Mouse (Mus musculus) liver, postnatal 0 days (tissue): ENCODE data around the gene Kpna4. TPM values are rescaled to one million over a fixed set of nuclear protein-coding genes. Genes with fewer than 3 reads are reported as not detected.
A peak's percentile ranks its signal among the peaks of the same experiment; 100 is the strongest.

ENCODE experiments used
- ATAC-seq: fragments of 200-750 bp; cut with Nextera tagmentation; 2 replicates; pipeline ENCODE4 v1.8.0; 2017; ENCODE audit warnings: mild to moderate bottlenecking, moderate library complexity
- DNase-seq: peaks from one replicate; pipeline ENCODE4 v3.0.0-alpha.2; 2016
- H3K27ac ChIP-seq: fragments of 300-500 bp; sonication (generic); 2 replicates; pipeline ENCODE4 v1.5.1; 2014; ENCODE audit warnings: antibody characterized with exemption, moderate library complexity, mild to moderate bottlenecking, low read depth
- H3K27me3 ChIP-seq: fragments of 300-500 bp; sonication (generic); 2 replicates; pipeline ENCODE4 v1.6.1; 2014; ENCODE audit warnings: low read length, control low read depth, mixed read lengths; ENCODE audit not compliant: insufficient read depth
- H3K36me3 ChIP-seq: fragments of 300-500 bp; sonication (generic); replicated peaks from 2 replicates; pipeline ENCODE4 v1.6.1; 2014; ENCODE audit warnings: mild to moderate bottlenecking, control low read depth, low read length, moderate library complexity, mixed read lengths; ENCODE audit not compliant: insufficient read depth
- H3K4me1 ChIP-seq: fragments of 300-500 bp; sonication (generic); 2 replicates; pipeline ENCODE4 v1.6.1; 2014; ENCODE audit warnings: antibody characterized with exemption, mild to moderate bottlenecking, control low read depth; ENCODE audit not compliant: insufficient read depth
- H3K4me2 ChIP-seq: fragments of 300-500 bp; sonication (generic); 2 replicates; pipeline ENCODE4 v1.6.1; 2014; ENCODE audit warnings: low read depth, mild to moderate bottlenecking, low read length, moderate library complexity, mixed read lengths
- H3K4me3 ChIP-seq: fragments of 300-500 bp; sonication (generic); 2 replicates; pipeline ENCODE4 v1.5.1; 2014; ENCODE audit warnings: low read depth, low read length
- H3K9ac ChIP-seq: fragments of 300-500 bp; sonication (generic); replicated peaks from 2 replicates; pipeline ENCODE4 v1.6.1; 2014; ENCODE audit warnings: mild to moderate bottlenecking, moderate library complexity
- H3K9me3 ChIP-seq: fragments of 300-500 bp; sonication (generic); 2 replicates; pipeline ENCODE4 v1.6.1; 2016; ENCODE audit warnings: mild to moderate bottlenecking, control low read depth, low read length, mixed read lengths
- CTCF ChIP-seq: sonication (generic); IDR thresholded peaks from 2 replicates; pipeline ENCODE4 v1.5.1; 2016; ENCODE audit warnings: antibody characterized with exemption, low read depth
- EP300 ChIP-seq: IDR thresholded peaks from 2 replicates; pipeline ENCODE4 v1.6.1; 2016; ENCODE audit warnings: antibody characterized with exemption, low read depth, mild to moderate bottlenecking
- WGBS: fragments of 180-500 bp; shearing (Covaris S2); extraction: QIAGEN DNeasy Blood & Tissue Kit; methylation state at CpG from one replicate; pipeline ENCODE4 v1.1.7; 2014; ENCODE audit not compliant: insufficient replicate concordance; 5-methylcytosine and 5-hydroxymethylcytosine counted together
- polyA plus RNA-seq: library from polyadenylated mRNA; unstranded; fragments of >200 nt; fragmentation: Nextera tagmentation; extraction: Ambion mirVana; gene quantifications from 2 replicates; pipeline ENCODE4 v1.2.1, GENCODE M21; 2015

The Kpna4 gene
- 9.0 and 10.1 TPM in 2 replicates for polyA plus RNA-seq

DNA sequence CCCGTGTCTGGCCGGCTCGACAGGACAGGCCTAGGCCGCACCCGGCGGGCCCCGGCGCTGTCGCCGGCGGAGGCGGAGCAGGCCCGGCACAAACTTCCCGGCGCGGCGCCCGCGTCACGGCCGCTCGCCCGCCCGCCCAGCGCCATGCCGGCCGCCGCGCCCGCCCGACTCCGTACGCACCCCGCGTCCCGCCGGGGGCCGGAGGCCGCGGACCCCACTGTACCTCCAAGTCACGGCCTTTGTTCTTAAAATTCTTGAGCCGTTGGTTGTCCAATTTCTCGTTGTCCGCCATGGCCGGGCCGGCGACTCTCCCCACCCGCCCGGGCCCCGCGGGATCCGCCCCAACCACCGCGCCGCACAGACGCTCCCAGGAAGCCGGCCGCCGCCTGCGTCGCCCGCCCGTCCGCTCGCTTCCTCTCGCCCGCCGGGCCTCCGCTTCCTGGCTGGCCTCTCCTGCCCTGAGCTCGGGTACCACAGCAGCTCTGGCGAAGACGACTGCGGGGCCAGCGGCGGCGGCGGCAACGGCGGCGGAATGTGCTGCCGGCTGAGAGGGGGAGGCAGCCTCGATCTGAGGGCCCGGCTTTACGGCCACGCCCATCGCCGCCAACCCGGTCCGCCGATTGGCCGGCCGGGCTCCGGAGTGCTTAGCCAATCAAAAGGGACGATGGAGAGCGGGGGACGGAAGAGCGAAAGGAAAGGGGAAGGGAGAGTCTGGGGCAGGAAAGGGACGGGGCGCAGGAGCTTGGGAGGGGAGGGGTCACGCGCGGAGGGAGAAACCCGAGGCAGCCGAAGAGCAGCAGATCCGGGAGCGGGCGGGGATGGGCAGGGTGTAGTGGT is at the start of gene Kpna4:
Gene Kpna4 (minus strand): TSS at position 605 of the 837 bp plus-strand sequence.
- H3K9ac ChIP-seq: peak within 1 kb of the TSS; percentile 95
- H3K4me3 ChIP-seq: peak within 1 kb of the TSS; percentile 90
- WGBS: under 1% methylated on average over 69 of the region's 107 CpGs
- peak within 1 kb of the TSS; percentile 83 for H3K4me2 ChIP-seq
- H3K27ac ChIP-seq: peak within 1 kb of the TSS; percentile 99
- H3K4me1 ChIP-seq: peaks cover 11% of the 10 kb centered on the region
- peak; percentile 93 for ATAC-seq
- no peaks in the 10 kb centered on the region for H3K9me3 ChIP-seq
- DNase-seq: peak; percentile 94
- no peaks in the 10 kb centered on the region; the same call in 1 of the 2 replicates for H3K36me3 ChIP-seq
- no peaks in the 10 kb centered on the region for H3K27me3 ChIP-seq
- TF ChIP-seq EP300: no peak
- TF ChIP-seq CTCF: no peak

DNA sequence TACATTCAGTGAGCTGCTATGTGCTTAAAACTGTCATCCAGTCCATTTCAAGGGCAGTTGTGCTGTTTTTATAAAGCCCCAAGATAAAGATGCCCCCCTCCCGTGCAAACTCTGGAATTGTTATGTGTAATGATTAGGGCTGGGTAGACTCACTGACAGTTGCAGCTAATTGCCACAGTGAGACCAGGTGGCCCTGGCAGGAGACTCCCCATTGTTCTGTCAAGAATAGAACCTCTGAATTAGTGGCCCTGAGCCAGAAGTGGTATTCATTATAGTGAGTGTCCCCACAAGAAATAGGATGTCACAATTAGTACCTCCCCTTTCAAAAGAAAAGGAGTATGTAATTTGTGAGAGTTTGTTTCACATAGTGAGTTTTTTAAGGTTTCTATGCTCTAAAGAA is 48.3 kb upstream of the Kpna4 start:
- 39% methylated on average over 1 of the region's 1 CpGs for WGBS
- no peak for DNase-seq

DNA sequence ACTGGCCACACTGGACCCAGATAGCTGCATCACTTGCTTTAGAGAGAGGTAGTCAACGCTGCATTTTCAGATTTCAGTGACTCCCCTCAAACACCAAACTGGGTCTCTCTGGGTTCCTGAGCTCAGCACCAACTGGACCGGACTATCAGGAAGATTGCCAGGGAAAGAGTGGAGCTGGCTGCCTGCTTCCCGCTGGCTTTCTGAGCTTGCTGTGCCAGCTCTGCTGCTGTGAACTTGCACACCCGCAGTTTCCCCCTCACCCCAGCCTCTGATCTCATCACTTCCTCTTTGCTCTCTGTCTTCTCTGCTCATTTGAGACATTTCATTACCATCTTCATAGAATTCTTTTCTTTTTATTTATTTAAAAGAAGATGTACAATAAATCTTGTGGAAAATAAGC is 44.2 kb upstream of the Kpna4 start:
- Histone ChIP-seq H3K27ac (no peak overlapping the region), H3K4me2 (no peak overlapping the region), H3K36me3 (no peaks in the 10 kb centered on the region), H3K4me1 (no peaks in the 10 kb centered on the region), H3K9ac (no peak overlapping the region), H3K4me3 (no peak overlapping the region), H3K9me3 (no peaks in the 10 kb centered on the region), H3K27me3 (no peaks in the 10 kb centered on the region)
- ATAC-seq (no peak), DNase-seq (no peak)
- TF ChIP-seq EP300 (no peak), CTCF (no peak)
- WGBS: 34% methylated on average over 4 of the region's 4 CpGs

More for the DNA sequence above, 48.3 kb upstream of the Kpna4 start:
- no peak for ATAC-seq
- H3K27me3 ChIP-seq: no peaks in the 10 kb centered on the region
- no peak overlapping the region for H3K4me2 ChIP-seq
- no peaks in the 10 kb centered on the region for H3K36me3 ChIP-seq
- no peak overlapping the region for H3K27ac ChIP-seq
- H3K9me3 ChIP-seq: no peaks in the 10 kb centered on the region
- H3K9ac ChIP-seq: no peak overlapping the region
- no peaks in the 10 kb centered on the region for H3K4me1 ChIP-seq
- TF ChIP-seq EP300 (no peak), CTCF (no peak)
- no peak overlapping the region for H3K4me3 ChIP-seq

DNA sequence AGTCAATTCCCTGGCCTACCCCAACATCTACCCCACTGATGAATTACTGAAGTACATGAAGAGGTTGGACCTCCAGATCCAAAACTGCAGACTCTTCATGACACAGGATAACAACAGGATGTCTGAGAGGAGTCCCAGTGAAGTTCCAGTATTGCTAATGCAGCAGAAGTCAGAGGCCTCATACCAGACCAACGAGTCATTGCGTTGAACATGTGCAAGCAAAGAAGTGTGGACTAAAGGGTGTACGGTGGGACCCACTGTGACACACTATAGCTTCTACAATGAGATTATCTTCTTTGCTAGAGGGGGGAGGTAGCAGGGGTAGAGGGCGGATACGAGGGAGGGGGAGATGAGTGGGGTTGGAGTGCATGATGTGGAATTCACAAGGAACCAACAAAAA is 42.9 kb upstream of the Kpna4 start:
- no peak for ATAC-seq
- no peak for DNase-seq
- H3K4me2 ChIP-seq: no peak overlapping the region
- H3K9ac ChIP-seq: no peak overlapping the region
- no peaks in the 10 kb centered on the region for H3K27me3 ChIP-seq
- 77% methylated on average over 5 of the region's 5 CpGs for WGBS
- H3K36me3 ChIP-seq: no peaks in the 10 kb centered on the region
- H3K4me3 ChIP-seq: no peak overlapping the region
- no peaks in the 10 kb centered on the region for H3K9me3 ChIP-seq
- TF ChIP-seq EP300 (no peak), CTCF (no peak)
- H3K27ac ChIP-seq: no peak overlapping the region
- H3K4me1 ChIP-seq: no peaks in the 10 kb centered on the region

DNA sequence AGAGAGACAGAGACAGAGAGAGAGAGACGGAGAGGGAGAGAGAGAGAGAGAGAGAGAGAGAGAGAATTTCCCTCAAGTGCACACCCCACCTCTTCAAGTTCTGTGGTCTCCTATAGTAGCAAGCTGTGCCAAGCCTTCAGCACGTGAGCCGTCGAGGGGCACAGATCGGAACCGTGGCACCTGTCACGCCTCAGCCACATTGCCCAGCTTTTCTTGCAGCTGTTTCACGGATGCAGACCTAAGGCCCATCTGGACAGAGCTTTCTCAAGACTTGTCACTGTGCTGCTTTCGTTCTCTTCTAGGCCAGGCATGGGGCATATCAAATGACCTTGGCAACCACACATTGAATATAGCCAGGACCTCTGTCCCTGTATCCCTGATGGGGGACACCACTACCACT is 41.8 kb upstream of the Kpna4 start:
- DNase-seq: no peak
- H3K9ac ChIP-seq: no peak overlapping the region
- WGBS: 84% methylated on average over 9 of the region's 9 CpGs

DNA sequence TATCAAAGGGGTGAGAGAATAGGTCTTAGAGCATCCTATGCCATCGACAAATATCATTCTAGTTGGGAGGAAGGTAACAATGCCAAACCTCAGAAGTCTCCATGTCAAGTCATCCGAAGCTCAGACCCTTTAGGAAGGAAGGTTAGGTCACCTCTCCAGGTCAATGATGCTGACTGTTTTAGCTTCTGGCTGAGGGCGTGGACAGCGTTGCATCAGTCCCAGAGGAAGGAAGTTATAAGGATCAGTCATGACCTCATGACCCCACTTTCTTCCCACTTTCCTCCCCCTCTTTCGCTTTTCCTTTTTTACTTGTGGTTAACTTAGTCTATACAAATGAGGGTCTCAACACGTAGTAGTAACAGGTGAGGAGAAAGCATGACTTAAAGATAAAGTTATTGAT is 36.1 kb upstream of the Kpna4 start:
- Histone ChIP-seq H3K27me3 (no peaks in the 10 kb centered on the region), H3K9ac (no peak overlapping the region), H3K36me3 (no peaks in the 10 kb centered on the region), H3K4me2 (no peak overlapping the region), H3K4me3 (no peak overlapping the region), H3K27ac (no peak overlapping the region), H3K4me1 (no peaks in the 10 kb centered on the region), H3K9me3 (no peaks in the 10 kb centered on the region)
- 41% methylated on average over 6 of the region's 6 CpGs for WGBS
- no peak for TF ChIP-seq CTCF
- TF ChIP-seq EP300: no peak
- ATAC-seq (no peak), DNase-seq (no peak)

More for the DNA sequence above, 41.8 kb upstream of the Kpna4 start:
- H3K27ac ChIP-seq: no peak overlapping the region
- H3K9me3 ChIP-seq: no peaks in the 10 kb centered on the region
- no peak overlapping the region for H3K4me2 ChIP-seq
- no peak for ATAC-seq
- H3K27me3 ChIP-seq: no peaks in the 10 kb centered on the region
- H3K36me3 ChIP-seq: no peaks in the 10 kb centered on the region
- H3K4me3 ChIP-seq: no peak overlapping the region
- H3K4me1 ChIP-seq: no peaks in the 10 kb centered on the region
- TF ChIP-seq EP300: no peak
- TF ChIP-seq CTCF: no peak
